Mouse (Mus musculus): ENCODE measurements around the gene 1700034I23Rik.
"Not testable (repeated sequence)": the region's sequence is repeated elsewhere in the genome, so short reads cannot be mapped to it uniquely, and the experiment has no call there.

The 1700034I23Rik gene

GRCm38 (mm10) chr3:40902443-40902842, at the start of gene 1700034I23Rik:
TSS of gene 1700034I23Rik (minus strand) at chr3:40902543.
- not testable (repeated sequence) for DNase-seq

DNA sequence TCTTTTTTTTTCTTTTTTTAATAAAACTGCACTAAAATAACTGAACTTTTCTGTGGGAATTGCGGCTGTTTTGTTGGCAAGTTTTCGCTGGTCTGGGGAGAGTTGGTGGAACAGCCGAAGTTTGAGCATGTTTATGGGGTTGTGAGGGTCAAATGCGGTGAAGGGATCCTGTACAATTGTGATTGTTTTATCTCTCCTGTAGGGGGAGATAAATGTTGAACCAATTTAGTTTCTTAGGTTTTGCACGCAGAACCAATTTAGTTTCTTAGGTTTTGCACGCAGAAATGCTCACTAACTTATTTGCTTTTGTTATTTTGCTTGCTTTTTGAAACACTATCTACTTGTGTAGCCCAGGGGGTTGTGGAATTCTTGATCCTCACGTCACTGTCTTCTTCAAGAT, 49.0 kb upstream of the 1700034I23Rik start:
- DNase-seq: no peak

DNA sequence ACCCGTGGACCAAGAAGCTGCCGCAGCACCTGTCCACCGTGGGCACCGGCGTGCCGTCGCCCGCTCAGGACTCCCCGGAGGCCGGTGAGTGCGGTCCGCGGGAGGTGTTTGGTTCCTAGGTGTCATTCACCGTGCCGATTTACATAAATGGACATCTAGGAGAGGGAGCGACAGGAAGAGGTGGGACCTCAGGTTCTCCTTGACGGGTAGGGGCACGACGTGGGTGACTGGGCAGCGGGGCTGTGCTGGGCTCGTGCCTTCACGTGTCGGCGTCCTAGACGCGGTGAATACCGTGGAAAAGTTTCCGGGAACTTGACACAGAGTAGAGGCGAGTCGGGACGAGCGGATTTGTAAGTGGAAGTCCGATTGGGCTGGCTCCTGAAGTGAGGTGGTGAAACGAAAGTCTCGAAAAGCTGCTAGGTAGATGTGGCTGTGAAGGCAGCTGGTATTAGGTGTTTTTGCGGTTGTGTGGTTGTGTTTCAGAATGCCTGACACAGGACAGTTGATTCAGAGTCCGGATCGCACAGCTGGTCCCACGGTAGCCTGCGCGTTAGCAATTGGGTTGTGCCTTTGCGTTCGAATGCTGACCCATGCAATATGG, 48.4 kb upstream of the 1700034I23Rik start:
- DNase-seq: peak; percentile 27

GRCm38 (mm10) chr3:40949903-40950600, 47.7 kb upstream of the 1700034I23Rik start:
- DNase-seq: peak; percentile 53

DNA sequence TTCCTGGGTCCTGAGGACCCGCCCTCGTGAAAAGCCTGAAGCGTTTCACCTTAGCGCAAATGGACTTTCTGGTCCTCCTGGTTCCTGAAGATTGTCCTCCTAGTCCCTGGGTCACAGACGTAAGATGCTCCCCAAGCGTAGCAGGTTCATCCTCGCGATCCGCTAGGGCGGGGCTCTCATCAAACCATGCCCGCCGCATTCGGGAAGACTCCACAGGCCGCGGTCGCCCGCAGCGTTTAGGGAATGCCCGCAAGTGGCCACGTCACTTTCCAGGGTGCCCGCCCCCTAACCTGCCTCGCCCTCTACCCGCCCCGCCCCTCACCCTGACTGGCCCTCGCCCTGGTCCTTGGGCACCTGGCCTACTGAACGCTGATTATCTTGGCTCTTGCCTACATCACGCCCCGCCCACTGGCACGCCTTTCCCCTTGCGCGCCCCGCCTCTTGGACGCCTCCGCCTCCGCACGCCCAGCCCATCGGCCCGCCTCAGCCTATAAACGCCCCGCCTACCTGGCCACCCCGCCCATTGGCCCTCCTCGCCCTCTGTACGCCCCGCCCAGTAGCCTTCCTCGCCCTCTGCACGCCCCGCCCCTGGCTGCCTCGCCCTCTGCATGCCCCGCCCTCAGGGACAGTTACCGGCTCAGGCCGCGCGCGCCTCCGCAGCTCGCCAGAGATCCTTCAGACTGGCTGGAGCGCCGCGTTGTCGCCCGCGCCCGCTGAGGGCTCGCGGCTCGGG, 47.0 kb upstream of the 1700034I23Rik start, which contains the start of gene Larp1b:
Larp1b (plus strand) TSS at position 659 of the 733 bp plus-strand sequence.
- DNase-seq: peak; percentile 99

DNA sequence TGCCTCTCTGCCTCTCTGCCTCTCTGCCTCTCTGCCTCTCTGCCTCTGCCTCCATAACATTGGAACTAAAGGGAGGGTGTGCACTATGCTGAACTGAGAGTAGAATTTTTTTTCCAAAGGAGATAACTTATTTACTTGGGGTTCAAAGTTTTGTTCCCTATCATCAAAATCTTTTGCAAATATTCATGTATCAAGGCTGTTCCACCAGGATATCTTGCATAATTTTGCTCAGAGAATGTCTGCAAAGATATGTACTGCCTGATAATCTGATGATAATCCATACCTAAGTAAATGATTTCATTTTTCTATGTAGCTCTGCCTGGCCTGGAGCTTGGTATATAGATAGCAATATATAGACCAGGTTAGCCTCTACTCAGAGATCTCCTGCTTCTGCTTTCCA, 36.7 kb upstream of the 1700034I23Rik start:
- DNase-seq: no peak

DNA sequence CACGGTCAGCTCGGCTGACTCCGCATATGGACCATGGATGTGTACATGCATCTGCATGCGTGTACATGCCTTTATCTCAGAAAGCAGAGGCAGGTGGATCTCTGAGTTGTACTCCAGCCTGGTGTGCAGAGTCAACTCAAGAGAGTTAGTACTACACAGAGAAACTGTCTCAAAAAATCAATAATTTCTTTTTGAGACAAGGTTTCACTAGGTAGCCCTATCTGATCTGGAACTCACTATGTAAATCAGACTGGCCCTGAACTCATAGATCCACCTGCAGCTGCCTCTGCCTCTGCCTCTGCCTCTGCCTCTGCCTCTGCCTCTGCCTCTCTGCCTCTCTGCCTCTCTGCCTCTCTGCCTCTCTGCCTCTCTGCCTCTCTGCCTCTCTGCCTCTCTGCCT, 36.2 kb upstream of the 1700034I23Rik start:
- DNase-seq: no peak

GRCm38 (mm10) chr3:40938189-40938588, 35.8 kb upstream of the 1700034I23Rik start:
- no peak for DNase-seq

DNA sequence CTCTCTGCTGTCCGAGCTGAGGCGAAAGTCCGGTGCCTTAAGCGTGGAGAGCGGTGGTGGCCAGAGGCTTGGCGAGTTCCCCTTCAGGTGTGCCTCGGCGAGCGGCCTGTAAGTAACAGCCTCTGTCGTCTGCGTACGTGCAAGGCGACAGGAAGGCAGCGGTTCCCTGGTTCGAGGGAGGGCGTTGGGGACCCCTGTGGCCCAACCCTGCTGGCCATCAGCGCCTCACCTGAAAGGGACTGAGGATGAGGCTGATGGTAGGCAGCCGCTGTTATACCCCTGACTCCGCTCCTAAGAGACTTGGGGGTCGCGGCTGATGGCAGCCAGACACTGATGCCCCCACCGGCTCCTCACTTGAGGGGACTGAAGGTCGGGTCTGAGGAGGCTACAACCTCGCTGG, 8.0 kb downstream of the 1700034I23Rik start:
- peak; percentile 11 for DNase-seq

DNA sequence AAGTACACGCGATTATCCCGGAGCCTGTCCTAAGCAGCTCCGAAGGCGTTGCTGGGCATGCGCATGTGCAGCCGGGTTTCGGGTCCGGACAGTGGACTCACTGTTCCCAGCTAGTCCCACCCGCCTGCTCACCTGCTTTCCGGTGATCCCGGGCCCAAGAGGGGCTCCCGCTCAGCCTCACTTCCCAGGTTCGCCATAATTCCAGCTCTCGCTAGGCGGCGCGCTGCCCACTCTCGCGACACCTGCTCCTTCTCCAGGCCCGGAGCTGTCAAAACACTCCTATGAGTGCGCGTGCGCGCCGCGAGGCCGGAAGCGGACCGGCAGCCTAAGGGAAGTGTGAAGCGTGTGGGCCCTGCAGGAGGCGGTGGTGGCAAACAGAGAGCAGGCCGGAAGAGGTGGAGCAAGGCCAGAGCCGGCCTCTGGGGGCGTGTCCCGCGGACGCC, 8.5 kb downstream of the 1700034I23Rik start:
- DNase-seq: peak; percentile 99

- not testable (repeated sequence) for DNase-seq
Observed at GRCm38 (mm10) chr3:40853123-40853738, 49.1 kb downstream of the 1700034I23Rik start.
